14 mouse cellular contexts compared by ENCODE assay signal in genomic region chr16:24424356-24424977, GRCm38 (mm10). TPM values are rescaled to one million over a fixed set of nuclear protein-coding genes. Genes with fewer than 3 reads are reported as not detected.
DNase-seq lines count a peak whose midpoint lies in the region; ATAC-seq and TF ChIP-seq lines count a peak whose summit lies in the region.
"Had no signal": no experiment of that assay in that cellular context is flagged by ENCODE, and none has a peak within 500 bp of the region (broad histone marks: within the 10 kb centered on the region; RNA-seq: fewer than 3 reads in every experiment).

No protein-coding gene starts in this region.

- intact Hi-C loops in heart, postnatal 25 days (cut with DNase I) = no loop called here

- WGBS in heart, embryonic 11.5 days (ENCODE audit: insufficient replicate concordance) = 35% methylated on average over 12 of the region's 12 CpGs
- 61% methylated on average over 12 of the region's 12 CpGs for WGBS in lung, postnatal 0 days
- 64% methylated on average over 12 of the region's 12 CpGs for WGBS in intestine, embryonic 16.5 days
- 63% methylated on average over 12 of the region's 12 CpGs for WGBS in stomach, embryonic 16.5 days

- no peak for TF ChIP-seq CTCF in lung, postnatal 0 days (IDR thresholded peaks at IDR 0.05)

- no peak for TF ChIP-seq EP300 in lung, postnatal 0 days (IDR thresholded peaks at IDR 0.05)

- no peaks in the 10 kb centered on the region for H3K36me3 ChIP-seq in heart, embryonic 11.5 days (ENCODE audit: control insufficient read depth, insufficient read depth, low read length)
- H3K36me3 ChIP-seq in lung, postnatal 0 days (ENCODE audit: insufficient read depth, low read length) = no peaks in the 10 kb centered on the region
- no peaks in the 10 kb centered on the region for H3K36me3 ChIP-seq in intestine, embryonic 16.5 days (ENCODE audit: control insufficient read depth, insufficient read depth, low read length)
- H3K36me3 ChIP-seq in stomach, embryonic 16.5 days (ENCODE audit: control insufficient read depth, insufficient read depth, low read length) = no peaks in the 10 kb centered on the region
- H3K36me3 ChIP-seq: midbrain, embryonic 12.5 days had no signal

- H3K4me2 ChIP-seq in heart, embryonic 11.5 days = peak overlapping the region; percentile 18
- no peak overlapping the region for H3K4me2 ChIP-seq in lung, postnatal 0 days (replicated peaks; ENCODE audit: low read depth, low read length)
- no peak overlapping the region for H3K4me2 ChIP-seq in intestine, embryonic 16.5 days (ENCODE audit: low read depth, low read length)
- no peak overlapping the region for H3K4me2 ChIP-seq in stomach, embryonic 16.5 days (ENCODE audit: low read depth, low read length)
- H3K4me2 ChIP-seq: lung, embryonic 14.5 days; midbrain, embryonic 12.5 days had no signal

- peak overlapping the region; percentile 40; the same call in 1 of the 2 replicates for H3K9ac ChIP-seq in heart, embryonic 11.5 days (ENCODE audit: low read depth, low read length)
- no peak overlapping the region for H3K9ac ChIP-seq in lung, postnatal 0 days (replicated peaks; ENCODE audit: low read depth)
- no peak overlapping the region for H3K9ac ChIP-seq in intestine, embryonic 16.5 days (ENCODE audit: low read depth, low read length)
- H3K9ac ChIP-seq in stomach, embryonic 16.5 days (ENCODE audit: low read length) = no peak overlapping the region
- H3K9ac ChIP-seq: lung, embryonic 14.5 days; midbrain, embryonic 12.5 days had no signal

- H3K27ac ChIP-seq in heart, embryonic 11.5 days (ENCODE audit: low read depth, low read length) = peak overlapping the region; percentile 92
- H3K27ac ChIP-seq in lung, postnatal 0 days (ENCODE audit: low read length) = 0 out of 2 replicates have a peak overlapping the region, but pooled peaks have one; percentile 2
- no peak overlapping the region for H3K27ac ChIP-seq in intestine, embryonic 16.5 days (ENCODE audit: low read length)
- peak overlapping the region; percentile 8; the same call in 1 of the 2 replicates for H3K27ac ChIP-seq in stomach, embryonic 16.5 days (ENCODE audit: low read length)
- H3K27ac ChIP-seq: left cerebral cortex, adult 2 months; midbrain, embryonic 12.5 days had no signal

- peaks cover 75% of the 10 kb centered on the region for H3K4me1 ChIP-seq in heart, embryonic 11.5 days (ENCODE audit: control insufficient read depth, insufficient read depth, low read length)
- peaks cover 9% of the 10 kb centered on the region; the same call in 1 of the 2 replicates for H3K4me1 ChIP-seq in lung, postnatal 0 days (ENCODE audit: insufficient read depth, low read depth, low read length)
- H3K4me1 ChIP-seq in intestine, embryonic 16.5 days (ENCODE audit: control insufficient read depth, insufficient read depth, low read length) = peaks cover 24% of the 10 kb centered on the region
- peaks cover 5% of the 10 kb centered on the region for H3K4me1 ChIP-seq in stomach, embryonic 16.5 days (ENCODE audit: control insufficient read depth, insufficient read depth, low read length)

- no peak; the same call in 1 of the 2 replicates for ATAC-seq in heart, embryonic 11.5 days (replicated peaks; ENCODE audit: insufficient number of reproducible peaks, low FRiP score, low TSS enrichment)
- no peak for ATAC-seq in lung, postnatal 0 days
- ATAC-seq in intestine, embryonic 16.5 days = peak; percentile 28; the same call in 1 of the 2 replicates
- no peak for ATAC-seq in stomach, embryonic 16.5 days (ENCODE audit: insufficient read depth, low FRiP score)
- ATAC-seq: forebrain, embryonic 16.5 days; Patski had no signal

- no peak for DNase-seq in heart, postnatal 25 days (ENCODE audit: low spot score)
- no peak for DNase-seq in lung, postnatal 0 days (ENCODE audit: low spot score)
- DNase-seq in lung, postnatal 25 days (ENCODE audit: low spot score) = no peak
- DNase-seq in spleen, postnatal 36 days (ENCODE audit: low spot score in 2 of 2) = no peak
- DNase-seq: cerebellum, adult 11 months; lung, embryonic 14.5 days; thymus, adult 2 months had no signal

- H3K4me3 ChIP-seq in heart, embryonic 11.5 days (ENCODE audit: low read depth, low read length) = no peak overlapping the region
- no peak overlapping the region for H3K4me3 ChIP-seq in lung, postnatal 0 days (ENCODE audit: low read depth, low read length)
- no peak overlapping the region for H3K4me3 ChIP-seq in intestine, embryonic 16.5 days (ENCODE audit: low read length)
- H3K4me3 ChIP-seq in stomach, embryonic 16.5 days (replicated peaks; ENCODE audit: low read length) = no peak overlapping the region
- H3K4me3 ChIP-seq: left cerebral cortex, adult 2 months; midbrain, embryonic 12.5 days had no signal

- no peaks in the 10 kb centered on the region for H3K9me3 ChIP-seq in heart, embryonic 11.5 days (replicated peaks; ENCODE audit: control insufficient read depth, low read length)
- H3K9me3 ChIP-seq in lung, postnatal 0 days (ENCODE audit: low read length) = no peaks in the 10 kb centered on the region
- no peaks in the 10 kb centered on the region for H3K9me3 ChIP-seq in intestine, embryonic 16.5 days (ENCODE audit: control insufficient read depth, low read length)
- no peaks in the 10 kb centered on the region for H3K9me3 ChIP-seq in stomach, embryonic 16.5 days (replicated peaks; ENCODE audit: control insufficient read depth, low read length)
- H3K9me3 ChIP-seq: midbrain, embryonic 12.5 days had no signal

- H3K27me3 ChIP-seq in heart, embryonic 11.5 days (ENCODE audit: control insufficient read depth, insufficient read depth, low read length) = no peaks in the 10 kb centered on the region
- no peaks in the 10 kb centered on the region for H3K27me3 ChIP-seq in lung, postnatal 0 days (replicated peaks; ENCODE audit: insufficient read depth, low read length)
- H3K27me3 ChIP-seq in intestine, embryonic 16.5 days (replicated peaks; ENCODE audit: control insufficient read depth, insufficient read depth, low read length) = no peaks in the 10 kb centered on the region
- no peaks in the 10 kb centered on the region for H3K27me3 ChIP-seq in stomach, embryonic 16.5 days (ENCODE audit: control insufficient read depth, insufficient read depth, low read length)
- H3K27me3 ChIP-seq: midbrain, embryonic 12.5 days; Patski had no signal

RNA-seq across cellular contexts. Expression of gene Lpp, which starts 31.2 kb away (rescaled TPM):
- 52.5 and 59.2 TPM in 2 replicates for polyA plus RNA-seq in heart, embryonic 11.5 days (2014; fragmentation: Nextera tagmentation; extraction: Ambion mirVana)
- total RNA-seq in heart, postnatal 25 days (2021) = 10 to 100 TPM; 32.7 to 40.5 TPM
- polyA plus RNA-seq in lung, postnatal 0 days (2015; fragmentation: Nextera tagmentation; extraction: Ambion mirVana) = 36.8 and 42.7 TPM in 2 replicates
- 64.7 and 66.5 TPM in 2 replicates for polyA plus RNA-seq in intestine, embryonic 16.5 days (2015; fragmentation: Nextera tagmentation; extraction: Ambion mirVana)
- 79.4 and 89.8 TPM in 2 replicates for polyA plus RNA-seq in stomach, embryonic 16.5 days (2015; fragmentation: Nextera tagmentation; extraction: Ambion mirVana)
